Mouse (Mus musculus) ES-E14 (cell line): ENCODE results near the gene Mrpl39.

Experiments used
- CHD2 ChIP-seq: IDR thresholded peaks from 2 replicates; pipeline ENCODE4 v1.6.1; 2014; ENCODE audit warnings: mild to moderate bottlenecking, low read depth, low read length, inconsistent platforms
- MAFK ChIP-seq: IDR thresholded peaks from 2 replicates; pipeline ENCODE4 v1.6.1; 2014; ENCODE audit warnings: mild to moderate bottlenecking, low read depth, low read length, inconsistent platforms; ENCODE audit not compliant: insufficient read depth
- ZC3H11A ChIP-seq: IDR thresholded peaks from 2 replicates; pipeline ENCODE4 v1.6.1; 2012; ENCODE audit warnings: low read depth, mild to moderate bottlenecking, inconsistent platforms, low read length, borderline replicate concordance
- ZNF384 ChIP-seq: IDR thresholded peaks from 2 replicates; pipeline ENCODE4 v1.6.1; 2012; ENCODE audit warnings: low read depth, low read length, inconsistent platforms

DNA sequence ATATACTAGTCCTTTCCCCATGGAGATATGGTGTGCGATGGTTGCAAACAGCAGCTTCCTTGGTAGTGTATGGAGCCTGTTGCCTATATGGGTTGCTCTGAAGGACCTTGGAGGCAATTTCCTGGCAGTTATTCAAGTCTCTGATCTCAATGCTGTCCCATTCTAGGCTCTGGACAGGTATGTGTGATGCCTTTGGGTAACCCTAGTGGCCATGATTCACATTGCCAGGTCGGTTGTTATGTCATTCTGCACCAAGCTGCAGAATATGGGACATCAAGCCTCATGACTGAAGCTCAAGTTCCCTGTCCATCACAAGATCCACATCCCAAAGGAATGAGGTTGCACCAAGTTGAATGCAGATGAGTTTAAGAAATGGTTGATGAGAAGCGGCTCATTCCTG, 1.8 kb upstream of the Mrpl39 start:
- TF ChIP-seq MAFK (no peak), CHD2 (no peak), ZC3H11A (no peak), ZNF384 (no peak)
